Mouse (Mus musculus): ENCODE measurements around the gene Gm28305. TPM values are rescaled to one million over a fixed set of nuclear protein-coding genes. Genes with fewer than 3 reads are reported as not detected.

The Gm28305 gene
- polyA plus RNA-seq, 2 experiments = not detected

- no peaks in the 10 kb centered on the region for H3K36me3 ChIP-seq (replicated peaks; ENCODE audit: control insufficient read depth, insufficient read depth, low read depth)
- ATAC-seq (ENCODE audit: insufficient read depth) = no peak
Measured at GRCm38 (mm10) chr9:104109151-104109550, 68.7 kb downstream of the Gm28305 start.

GRCm38 (mm10) chr9:104123101-104123500, 82.6 kb downstream of the Gm28305 start:
- no peaks in the 10 kb centered on the region for H3K9me3 ChIP-seq (ENCODE audit: control insufficient read depth, low read length)
- no peaks in the 10 kb centered on the region for H3K27me3 ChIP-seq (ENCODE audit: control insufficient read depth, insufficient read depth, low read length)
- no peak for ATAC-seq (ENCODE audit: insufficient read depth)
- no peak overlapping the region for H3K4me3 ChIP-seq (ENCODE audit: insufficient read depth in 1 of 2, low read depth in 2 of 2, low read length in 2 of 2)
- no peaks in the 10 kb centered on the region for H3K36me3 ChIP-seq (replicated peaks; ENCODE audit: control insufficient read depth, insufficient read depth, low read depth)
- H3K4me1 ChIP-seq (replicated peaks; ENCODE audit: control insufficient read depth in 2 of 2, insufficient read depth in 2 of 2, low read length in 1 of 2) = no peaks in the 10 kb centered on the region
- no peak overlapping the region for H3K27ac ChIP-seq
- no peak for DNase-seq (ENCODE audit: low read depth in 3 of 3, low spot score in 3 of 3)
- H3K4me2 ChIP-seq (ENCODE audit: low read depth) = no peak overlapping the region
- 23% methylated on average over 5 of the region's 5 CpGs for WGBS (ENCODE audit: insufficient replicate concordance)
- TF ChIP-seq CTCF (IDR thresholded peaks at IDR 0.05; ENCODE audit: low read depth) (no peak), EP300 (IDR thresholded peaks at IDR 0.05; ENCODE audit: low read depth) (no peak)
- no peak overlapping the region for H3K9ac ChIP-seq (replicated peaks)

More at GRCm38 (mm10) chr9:104109151-104109550, 68.7 kb downstream of the Gm28305 start:
- WGBS (ENCODE audit: insufficient replicate concordance) = 81% methylated on average over 5 of the region's 5 CpGs
- no peak overlapping the region for H3K27ac ChIP-seq
- no peaks in the 10 kb centered on the region for H3K27me3 ChIP-seq (ENCODE audit: control insufficient read depth, insufficient read depth, low read length)
- no peak overlapping the region for H3K4me3 ChIP-seq (ENCODE audit: insufficient read depth in 1 of 2, low read depth in 2 of 2, low read length in 2 of 2)
- H3K4me1 ChIP-seq (replicated peaks; ENCODE audit: control insufficient read depth in 2 of 2, insufficient read depth in 2 of 2, low read length in 1 of 2) = no peaks in the 10 kb centered on the region
- H3K9me3 ChIP-seq (ENCODE audit: control insufficient read depth, low read length) = no peaks in the 10 kb centered on the region
- H3K9ac ChIP-seq (replicated peaks) = no peak overlapping the region
- H3K4me2 ChIP-seq (ENCODE audit: low read depth) = no peak overlapping the region
- TF ChIP-seq CTCF (IDR thresholded peaks at IDR 0.05; ENCODE audit: low read depth) (no peak), EP300 (IDR thresholded peaks at IDR 0.05; ENCODE audit: low read depth) (no peak)
- no peak for DNase-seq (ENCODE audit: low read depth in 3 of 3, low spot score in 3 of 3)

- no peak overlapping the region for H3K9ac ChIP-seq (replicated peaks)
- DNase-seq (ENCODE audit: low read depth in 3 of 3, low spot score in 3 of 3) (no peak), ATAC-seq (ENCODE audit: insufficient read depth) (no peak)
- H3K36me3 ChIP-seq (replicated peaks; ENCODE audit: control insufficient read depth, insufficient read depth, low read depth) = no peaks in the 10 kb centered on the region
- H3K4me2 ChIP-seq (ENCODE audit: low read depth) = no peak overlapping the region
- no peaks in the 10 kb centered on the region for H3K4me1 ChIP-seq (replicated peaks; ENCODE audit: control insufficient read depth in 2 of 2, insufficient read depth in 2 of 2, low read length in 1 of 2)
- H3K27ac ChIP-seq = no peak overlapping the region
- H3K9me3 ChIP-seq (ENCODE audit: control insufficient read depth, low read length) = no peaks in the 10 kb centered on the region
- H3K27me3 ChIP-seq (ENCODE audit: control insufficient read depth, insufficient read depth, low read length) = no peaks in the 10 kb centered on the region
- TF ChIP-seq EP300 (IDR thresholded peaks at IDR 0.05; ENCODE audit: low read depth) = no peak
- TF ChIP-seq CTCF (IDR thresholded peaks at IDR 0.05; ENCODE audit: low read depth) = no peak
- WGBS (ENCODE audit: insufficient replicate concordance) = 52% methylated on average over 5 of the region's 5 CpGs
- no peak overlapping the region for H3K4me3 ChIP-seq (ENCODE audit: insufficient read depth in 1 of 2, low read depth in 2 of 2, low read length in 2 of 2)
Measured at GRCm38 (mm10) chr9:104123622-104124021, 83.2 kb downstream of the Gm28305 start.

Other genes with a start within 250 kb of the Gm28305 start
- gene Nphp3, start 38.1 kb upstream of the Gm28305 start, polyA plus RNA-seq (2012; rRNA removed) = 2.1 and 2.7 TPM in 2 replicates
- 0.74 and 1.0 TPM in 2 replicates for gene Nphp3, start 38.1 kb upstream of the Gm28305 start, polyA plus RNA-seq (2014; fragmentation: Nextera tagmentation; extraction: Ambion mirVana)
- 9.6 and 14.6 TPM in 2 replicates for gene Uba5, start 22.5 kb downstream of the Gm28305 start, polyA plus RNA-seq (2012; rRNA removed)
- gene Uba5, start 22.5 kb downstream of the Gm28305 start, polyA plus RNA-seq (2014; fragmentation: Nextera tagmentation; extraction: Ambion mirVana) = 21.2 and 21.4 TPM in 2 replicates
- 11.9 and 13.5 TPM in 2 replicates for gene Acad11, start 22.7 kb downstream of the Gm28305 start, polyA plus RNA-seq (2012; rRNA removed)
- gene Acad11, start 22.7 kb downstream of the Gm28305 start, polyA plus RNA-seq (2014; fragmentation: Nextera tagmentation; extraction: Ambion mirVana) = 16.3 and 18.8 TPM in 2 replicates
- gene Ackr4, start 86.3 kb downstream of the Gm28305 start, polyA plus RNA-seq (2012; rRNA removed) = 0.09 and 0.11 TPM in 2 replicates
- gene Ackr4, start 86.3 kb downstream of the Gm28305 start, polyA plus RNA-seq (2014; fragmentation: Nextera tagmentation; extraction: Ambion mirVana) = 0.19 and 0.24 TPM in 2 replicates
- 9.3 and 15.6 TPM in 2 replicates for gene Dnajc13, start 222.3 kb downstream of the Gm28305 start, polyA plus RNA-seq (2012; rRNA removed)
- gene Dnajc13, start 222.3 kb downstream of the Gm28305 start, polyA plus RNA-seq (2014; fragmentation: Nextera tagmentation; extraction: Ambion mirVana) = 7.0 and 10.4 TPM in 2 replicates